Mouse (Mus musculus): ENCODE data around the gene Apba3.
A peak's percentile ranks its signal among the peaks of the same experiment; 100 is the strongest.

The Apba3 gene

DNA sequence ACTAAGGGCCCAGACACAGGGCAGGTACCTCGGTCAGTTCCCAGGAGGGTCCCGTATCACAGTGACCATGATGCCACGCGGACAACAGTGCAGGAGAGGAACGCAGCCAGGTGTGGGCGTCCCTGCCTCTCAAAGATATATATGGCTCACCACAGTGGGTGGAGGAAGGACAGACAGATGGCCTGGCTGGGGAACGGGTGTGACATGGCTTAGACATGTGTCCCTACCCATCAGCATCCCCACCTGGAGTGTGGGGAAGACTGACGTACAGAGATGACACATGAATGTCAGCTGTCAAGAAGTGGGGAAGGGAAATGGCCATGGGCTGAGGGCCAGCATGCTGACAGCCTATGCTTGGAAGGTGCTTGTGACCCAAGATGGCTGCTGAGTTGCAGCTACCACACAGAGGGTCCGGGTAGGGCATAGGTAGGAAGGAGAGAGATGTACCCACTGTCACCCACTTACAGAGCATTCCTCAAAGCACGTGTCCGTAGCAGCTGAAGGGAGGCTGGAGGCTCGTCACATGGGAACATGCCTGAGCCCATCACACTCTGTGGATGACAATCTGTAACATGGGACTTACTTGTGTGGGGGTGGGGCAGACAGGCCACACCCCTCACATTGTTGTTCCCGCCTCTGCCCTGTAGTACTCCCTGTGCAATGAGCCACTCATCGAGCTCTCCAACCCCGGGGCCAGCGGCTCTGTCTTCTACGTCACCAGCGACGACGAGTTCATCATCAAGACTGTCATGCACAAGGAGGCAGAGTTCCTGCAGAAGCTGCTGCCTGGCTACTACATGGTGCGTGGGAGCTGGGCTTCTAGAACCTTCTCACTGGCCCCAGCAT is 40.3 kb downstream of the Apba3 start:
- no peak for TF ChIP-seq GATA4 (IDR thresholded peaks at IDR 0.05; ENCODE audit: insufficient replicate concordance, low read length)

DNA sequence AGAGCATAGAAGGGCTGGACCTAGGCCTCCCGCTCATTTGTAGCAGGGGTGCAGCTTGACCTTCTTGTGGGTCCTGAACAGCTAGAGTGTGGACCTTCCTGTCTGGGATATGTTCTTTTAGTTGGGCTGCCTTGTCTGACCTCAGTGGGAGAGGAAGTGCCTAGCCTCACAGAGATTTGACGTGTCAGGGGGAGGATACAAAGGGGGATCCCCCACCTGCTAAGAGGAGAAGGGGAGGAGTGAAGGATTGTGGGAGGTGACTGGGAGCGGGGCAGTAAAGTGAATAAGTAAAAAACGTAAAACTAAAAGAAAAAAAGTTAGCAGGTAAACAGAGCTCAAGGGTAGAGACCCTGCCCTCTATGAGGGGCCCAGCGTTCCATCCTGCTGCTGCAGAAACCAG is 42.8 kb downstream of the Apba3 start:
- no peak for TF ChIP-seq GATA4 (IDR thresholded peaks at IDR 0.05; ENCODE audit: insufficient replicate concordance, low read length)

DNA sequence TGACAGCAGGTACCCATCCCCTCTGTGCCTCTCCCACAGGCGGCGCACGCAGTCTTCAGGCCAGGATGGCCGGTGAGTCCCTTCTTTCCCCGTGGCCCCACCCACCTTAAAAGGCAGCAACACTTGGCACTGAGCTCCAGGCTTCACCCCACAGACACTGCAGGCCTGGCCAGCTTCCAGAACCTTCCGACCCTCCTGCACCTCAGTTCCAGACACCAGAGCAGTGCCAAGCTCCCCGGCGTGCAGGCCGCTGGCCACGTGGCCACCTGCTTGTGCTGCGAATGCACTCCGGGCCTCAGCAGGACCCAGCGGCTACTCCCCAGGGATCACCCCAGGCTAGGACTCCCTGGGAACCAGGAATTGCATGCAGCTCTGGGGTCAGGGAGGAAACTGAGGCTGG is 46.8 kb downstream of the Apba3 start:
- no peak for TF ChIP-seq GATA4 (IDR thresholded peaks at IDR 0.05; ENCODE audit: insufficient replicate concordance, low read length)

DNA sequence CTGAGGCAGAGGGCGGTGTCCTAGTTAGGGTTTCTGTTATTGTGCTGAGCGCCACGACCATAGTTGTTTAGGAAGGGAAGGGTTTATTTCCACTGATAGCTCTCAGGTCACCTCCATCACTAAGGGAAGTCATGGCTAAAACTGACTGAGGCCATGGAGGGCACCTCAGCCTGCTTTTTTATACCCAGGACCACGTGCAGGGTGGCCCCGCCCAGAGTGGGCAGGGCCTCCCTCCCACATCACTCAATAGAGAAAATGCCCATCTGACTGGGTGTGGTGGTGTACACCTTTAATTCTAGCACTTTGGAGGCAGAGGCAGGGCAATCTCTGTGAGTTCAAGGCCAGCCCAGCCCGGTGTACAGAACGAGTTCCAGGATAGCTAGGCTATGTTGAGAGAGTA is 47.4 kb downstream of the Apba3 start:
- TF ChIP-seq GATA4 (IDR thresholded peaks at IDR 0.05; ENCODE audit: insufficient replicate concordance, low read length) = no peak

DNA sequence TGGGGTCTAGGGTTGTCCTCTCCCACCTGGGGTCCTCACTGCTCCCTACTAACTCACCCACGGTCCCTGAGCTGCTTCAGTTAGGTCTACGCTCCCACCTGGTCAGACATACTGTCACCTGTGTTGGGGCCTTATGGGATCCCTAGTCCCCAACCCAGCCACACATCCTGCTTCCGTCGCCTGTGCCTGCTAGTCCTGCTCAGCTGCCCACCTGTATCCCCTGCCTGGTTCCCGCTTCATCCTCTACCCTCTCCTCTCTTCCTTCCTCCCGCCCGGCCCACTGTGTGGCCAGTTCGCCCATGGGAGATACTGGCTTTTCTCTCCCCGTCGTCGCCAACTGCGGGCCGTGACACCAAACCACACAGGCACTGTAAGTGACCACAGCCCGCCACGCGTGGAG is 48.8 kb downstream of the Apba3 start:
- no peak for TF ChIP-seq GATA4 (IDR thresholded peaks at IDR 0.05; ENCODE audit: insufficient replicate concordance, low read length)

DNA sequence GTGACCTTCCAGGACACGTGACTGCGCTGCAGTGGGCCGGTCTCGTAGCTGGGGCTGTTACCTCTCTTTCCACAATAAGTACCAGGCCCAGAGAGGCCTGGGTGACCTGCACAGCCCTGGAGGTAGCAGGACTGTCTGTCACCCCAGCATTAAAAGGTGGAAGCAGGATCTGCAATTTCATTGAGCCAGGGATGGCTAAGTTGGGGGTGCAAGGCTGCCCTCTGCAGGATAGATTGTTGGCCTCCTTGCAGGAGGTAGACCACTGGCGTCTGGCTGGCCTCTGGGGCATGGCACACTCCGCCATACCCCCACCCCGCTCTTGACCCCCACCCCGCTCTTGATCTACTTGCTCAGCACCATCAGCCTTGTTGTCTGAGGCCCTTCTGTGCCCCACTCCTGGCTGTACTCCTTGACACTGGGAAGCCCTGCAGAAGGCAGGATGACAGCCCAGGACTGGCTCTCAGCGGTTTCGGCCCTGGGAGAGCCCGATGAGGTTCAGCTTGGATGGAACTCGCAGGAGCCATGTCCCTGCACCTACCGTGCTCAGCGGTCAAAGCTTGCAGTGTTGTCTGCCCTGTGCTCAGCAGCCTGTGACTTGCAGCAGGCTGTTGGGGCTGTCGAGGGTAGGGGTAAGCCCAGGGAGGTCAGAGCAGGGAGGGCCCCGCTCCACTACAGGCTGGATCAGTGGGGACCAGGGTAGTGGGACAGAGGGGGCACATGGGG is 49.7 kb downstream of the Apba3 start:
- no peak for TF ChIP-seq GATA4 (IDR thresholded peaks at IDR 0.05; ENCODE audit: insufficient replicate concordance, low read length)

DNA sequence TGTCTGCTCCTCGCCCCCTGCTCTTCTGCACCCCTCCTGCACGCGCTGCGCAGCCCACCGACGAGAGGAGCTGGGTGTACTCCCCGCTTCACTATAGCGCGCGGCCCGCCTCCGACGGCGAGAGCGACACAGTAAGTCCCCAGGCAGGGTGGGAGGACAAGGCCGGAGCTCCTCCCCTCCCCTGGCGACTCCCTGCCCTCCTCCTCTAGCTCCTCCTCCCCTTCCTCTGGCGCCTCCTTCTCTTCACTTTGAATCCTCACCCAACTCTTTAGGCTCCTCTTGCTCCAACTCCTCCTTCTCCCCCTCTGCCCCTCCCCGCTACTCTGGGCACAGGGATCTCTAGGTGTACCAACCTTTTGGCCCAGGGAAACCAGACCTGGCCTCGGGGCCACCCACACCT is 50.5 kb downstream of the Apba3 start:
- TF ChIP-seq GATA4 (IDR thresholded peaks at IDR 0.05; ENCODE audit: insufficient replicate concordance, low read length) = no peak

DNA sequence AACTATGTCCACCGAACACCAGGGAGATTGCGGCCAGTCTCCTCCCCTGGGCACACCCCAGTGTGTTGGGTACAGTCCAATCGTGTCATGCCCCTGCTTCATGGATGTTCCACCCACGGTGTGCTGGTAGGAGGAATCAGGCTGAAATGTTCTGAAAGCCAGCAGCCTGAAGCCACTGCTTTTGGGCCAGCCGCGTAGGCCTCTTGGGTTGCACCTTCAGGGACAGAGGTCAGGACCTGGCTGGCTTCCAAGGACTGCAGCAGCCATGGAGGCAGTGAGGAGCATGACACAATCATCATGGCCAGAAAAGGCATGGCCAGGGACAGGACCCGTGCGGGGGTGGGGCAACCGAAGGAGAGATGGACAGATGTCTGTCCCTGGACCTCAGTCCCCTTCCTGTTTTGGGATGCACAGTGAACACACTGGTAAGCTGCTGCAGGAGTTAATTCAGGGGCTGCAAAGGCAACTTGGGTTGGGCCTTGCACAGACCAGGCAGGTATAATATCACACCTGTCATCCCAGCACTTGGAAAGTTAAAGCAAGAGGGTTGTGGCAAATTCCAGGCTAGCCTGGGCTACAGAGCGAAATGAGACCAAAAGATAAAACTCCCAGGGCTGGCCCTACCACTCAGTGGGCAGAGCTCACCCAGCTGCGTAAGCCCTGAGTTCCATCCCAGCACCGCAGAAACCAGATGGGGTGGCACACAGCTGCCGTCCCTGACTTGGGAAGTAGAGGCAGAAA is 52.0 kb downstream of the Apba3 start:
- no peak for TF ChIP-seq GATA4 (IDR thresholded peaks at IDR 0.05; ENCODE audit: insufficient replicate concordance, low read length)

DNA sequence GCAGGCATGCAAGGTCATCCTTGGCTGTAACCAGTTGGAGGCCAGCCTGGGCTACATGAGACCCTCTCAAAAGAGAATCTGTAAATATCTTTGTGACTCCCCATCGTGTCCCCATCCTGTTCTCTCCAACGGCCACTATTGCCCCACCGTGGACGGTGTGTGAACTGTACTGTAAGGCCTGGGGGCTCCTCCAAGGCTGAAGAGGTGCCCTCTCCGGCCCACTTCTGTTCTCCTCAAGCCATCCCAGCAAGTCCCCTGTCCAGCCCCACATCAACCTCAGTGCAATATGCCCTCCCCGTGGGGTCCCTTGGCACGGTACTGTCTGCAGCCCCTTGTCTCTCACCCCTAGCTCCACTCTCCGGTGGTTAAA is 52.6 kb downstream of the Apba3 start:
- no peak for TF ChIP-seq GATA4 (IDR thresholded peaks at IDR 0.05; ENCODE audit: insufficient replicate concordance, low read length)

DNA sequence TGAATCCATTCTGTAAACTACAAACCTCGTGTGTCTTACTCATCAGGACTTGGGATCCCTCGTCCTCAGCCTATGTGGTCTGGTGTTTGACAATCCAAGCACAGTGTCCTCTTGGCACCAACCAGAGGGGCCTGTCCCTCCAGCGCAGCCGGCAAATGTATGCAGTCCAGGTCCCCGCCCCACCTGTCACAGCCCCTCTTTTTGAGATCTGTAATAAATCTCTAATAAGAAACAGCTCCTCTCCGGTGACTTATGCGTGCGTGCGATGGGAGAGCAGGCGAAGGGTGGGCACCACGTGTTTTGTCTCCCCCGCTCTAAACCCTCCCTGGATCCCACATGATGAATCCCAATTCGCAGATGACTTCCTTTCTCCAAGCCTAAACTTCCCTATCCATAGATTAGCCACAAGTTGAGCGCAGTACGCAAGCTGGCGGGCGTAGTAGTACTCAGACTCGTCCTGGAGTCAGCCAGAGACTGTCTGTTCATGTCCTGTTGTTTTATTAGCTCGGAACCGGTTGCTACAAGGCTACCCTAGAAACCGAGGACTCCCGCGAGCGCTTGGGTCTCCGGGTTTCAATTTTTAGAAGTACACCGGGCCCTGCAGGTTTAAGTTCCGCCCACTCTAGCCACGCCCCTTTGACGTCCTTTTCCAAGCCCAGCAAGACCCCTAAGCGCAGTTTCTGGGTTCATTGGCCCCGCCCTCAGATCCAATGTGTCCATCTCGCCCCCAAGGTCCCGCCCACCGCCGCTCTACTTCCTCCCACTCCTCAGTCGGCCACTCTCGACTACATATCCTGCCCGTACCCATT is 53.2 kb downstream of the Apba3 start:
- TF ChIP-seq GATA4 (IDR thresholded peaks at IDR 0.05; ENCODE audit: insufficient replicate concordance, low read length) = no peak

DNA sequence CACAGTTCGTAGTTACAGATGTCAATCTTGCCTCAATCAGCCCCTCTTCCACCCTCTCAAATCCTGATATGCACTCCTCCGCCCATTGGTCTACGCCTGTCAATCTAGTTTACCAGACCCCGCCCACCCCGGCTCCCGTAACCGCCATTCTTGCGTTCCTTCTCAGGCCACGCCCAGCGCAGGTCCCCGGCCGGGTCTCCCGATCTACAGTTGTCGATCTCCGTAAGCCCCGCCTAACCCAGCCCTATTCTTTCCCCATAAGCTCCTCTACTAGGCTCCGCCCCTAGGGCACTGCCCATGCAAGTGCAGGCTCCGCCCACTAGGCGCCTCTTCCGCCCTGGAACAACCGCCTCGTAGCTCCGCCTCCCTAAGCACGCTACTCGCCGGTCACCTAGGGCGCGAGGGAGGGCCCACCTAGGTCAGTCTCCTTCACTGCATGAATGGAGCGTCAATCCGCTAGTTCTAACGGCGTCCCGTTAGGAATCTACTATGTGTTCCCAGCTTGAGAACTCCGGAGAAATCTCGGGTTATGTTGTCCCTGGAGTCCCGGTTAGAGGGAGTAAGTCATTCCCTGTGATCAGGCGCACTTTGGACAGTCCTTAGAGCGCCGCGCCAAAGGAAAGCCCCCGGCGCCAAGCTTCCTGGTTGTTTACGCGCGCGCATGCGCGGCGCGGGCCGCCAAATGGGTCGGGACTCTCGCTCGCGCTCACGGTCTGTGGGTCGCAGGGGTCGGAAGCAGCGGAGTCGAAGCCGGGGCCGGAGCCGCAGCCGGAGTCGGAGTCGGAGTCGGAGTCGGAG is 54.0 kb downstream of the Apba3 start, which contains the start of gene Cactin:
Gene Cactin (plus strand): TSS at position 554 of the 798 bp plus-strand sequence.
- peak; percentile 81; the same call in 1 of the 2 replicates for TF ChIP-seq GATA4 (IDR thresholded peaks at IDR 0.05; ENCODE audit: insufficient replicate concordance, low read length)

DNA sequence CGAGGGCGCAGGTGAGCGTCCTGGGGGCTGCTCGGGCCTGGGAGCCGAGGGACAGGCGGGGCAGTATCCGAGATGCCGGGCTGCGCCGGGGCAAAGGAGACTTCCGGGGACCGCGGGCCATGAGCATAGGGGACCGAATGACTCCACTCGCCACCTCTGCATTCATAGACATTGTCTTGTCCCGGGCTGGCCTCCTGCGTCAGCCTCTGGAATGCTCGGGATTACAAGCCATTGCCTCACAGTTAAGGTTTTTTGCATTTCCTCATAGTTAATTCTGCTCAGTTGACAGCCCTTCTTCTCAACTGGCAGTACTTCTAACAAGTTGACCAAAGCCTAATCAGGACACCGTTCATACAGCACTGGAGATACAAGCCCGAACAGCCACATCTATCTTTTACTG is 54.7 kb downstream of the Apba3 start:
- TF ChIP-seq GATA4 (IDR thresholded peaks at IDR 0.05; ENCODE audit: insufficient replicate concordance, low read length) = no peak

DNA sequence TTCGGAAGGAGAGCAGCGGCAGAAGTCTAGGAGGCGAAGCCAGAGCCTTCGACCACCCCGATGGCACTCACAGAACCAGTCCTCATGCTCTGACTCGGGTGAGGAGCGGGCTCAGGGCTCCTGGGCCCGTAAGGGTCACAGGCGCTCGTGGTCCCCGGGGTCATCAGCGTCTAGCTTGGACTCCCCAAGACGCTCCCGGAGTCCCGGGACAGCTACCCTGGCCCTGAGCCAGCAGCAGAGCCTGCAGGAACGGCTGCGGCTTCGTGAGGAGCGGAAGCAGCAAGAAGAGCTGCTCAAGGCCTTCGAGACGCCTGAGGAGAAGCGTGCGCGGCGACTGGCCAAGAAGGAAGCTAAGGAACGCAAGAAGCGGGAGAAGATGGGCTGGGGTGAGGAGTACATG is 55.7 kb downstream of the Apba3 start:
- no peak for TF ChIP-seq GATA4 (IDR thresholded peaks at IDR 0.05; ENCODE audit: insufficient replicate concordance, low read length)
